Mouse (Mus musculus) natural killer cell, adult 2 months (primary cell): Measurements from ENCODE around the gene Tnrc6c.

Experiments used
- DNase-seq, 2 experiments: peaks; one replicate each; pipeline ENCODE4 v3.0.0; 2022; ENCODE audit warnings: low spot score in 2 of 2

The Tnrc6c gene

GRCm38 (mm10) chr11:117676649-117677048 is 22.6 kb downstream of the Tnrc6c start:
- DNase-seq = no peak

- DNase-seq = no peak
Measured at GRCm38 (mm10) chr11:117677111-117677510, 23.0 kb downstream of the Tnrc6c start.

- DNase-seq = no peak
Measured at GRCm38 (mm10) chr11:117677594-117677993, 23.5 kb downstream of the Tnrc6c start.

GRCm38 (mm10) chr11:117678155-117678554 is 24.1 kb downstream of the Tnrc6c start:
- DNase-seq = no peak

- no peak for DNase-seq
Measured at GRCm38 (mm10) chr11:117678740-117679139, 24.7 kb downstream of the Tnrc6c start.

GRCm38 (mm10) chr11:117684640-117685039 is 30.6 kb downstream of the Tnrc6c start:
- DNase-seq = no peak

- DNase-seq = no peak
Measured at GRCm38 (mm10) chr11:117685461-117685860, 31.4 kb downstream of the Tnrc6c start.

GRCm38 (mm10) chr11:117686021-117686420 is 31.9 kb downstream of the Tnrc6c start:
- peak in 1 of 2 experiments; percentile 33 for DNase-seq

- DNase-seq = no peak
Measured at GRCm38 (mm10) chr11:117688603-117689002, 34.5 kb downstream of the Tnrc6c start.

GRCm38 (mm10) chr11:117691311-117691710 is 37.2 kb downstream of the Tnrc6c start:
- no peak for DNase-seq

- DNase-seq = no peak
Measured at GRCm38 (mm10) chr11:117694050-117694449, 40.0 kb downstream of the Tnrc6c start.

GRCm38 (mm10) chr11:117696585-117696984 is 42.5 kb downstream of the Tnrc6c start:
- DNase-seq = no peak

GRCm38 (mm10) chr11:117700871-117701270 is 46.8 kb downstream of the Tnrc6c start:
- DNase-seq = no peak

GRCm38 (mm10) chr11:117706267-117706666 is 52.2 kb downstream of the Tnrc6c start:
- DNase-seq = no peak

- DNase-seq = no peak
Measured at GRCm38 (mm10) chr11:117707238-117707637, 53.1 kb downstream of the Tnrc6c start.

GRCm38 (mm10) chr11:117709308-117709707 is 55.2 kb downstream of the Tnrc6c start:
- peak; percentile 40 to 66 for DNase-seq

GRCm38 (mm10) chr11:117710815-117711294 is 56.8 kb downstream of the Tnrc6c start:
- DNase-seq = no peak

- no peak for DNase-seq
Measured at GRCm38 (mm10) chr11:117712065-117712464, 58.0 kb downstream of the Tnrc6c start.

- DNase-seq = no peak
Measured at GRCm38 (mm10) chr11:117713375-117713774, 59.3 kb downstream of the Tnrc6c start.

GRCm38 (mm10) chr11:117718838-117719237 is 64.7 kb downstream of the Tnrc6c start:
- peak in 1 of 2 experiments; percentile 34 for DNase-seq

GRCm38 (mm10) chr11:117724604-117725301 is 70.7 kb downstream of the Tnrc6c start:
- no peak for DNase-seq

- DNase-seq = no peak
Measured at GRCm38 (mm10) chr11:117727031-117727430, 72.9 kb downstream of the Tnrc6c start.

GRCm38 (mm10) chr11:117728245-117728644 is 74.2 kb downstream of the Tnrc6c start:
- DNase-seq = no peak

GRCm38 (mm10) chr11:117728841-117729240 is 74.8 kb downstream of the Tnrc6c start:
- no peak for DNase-seq
